In the genomic region with DNA sequence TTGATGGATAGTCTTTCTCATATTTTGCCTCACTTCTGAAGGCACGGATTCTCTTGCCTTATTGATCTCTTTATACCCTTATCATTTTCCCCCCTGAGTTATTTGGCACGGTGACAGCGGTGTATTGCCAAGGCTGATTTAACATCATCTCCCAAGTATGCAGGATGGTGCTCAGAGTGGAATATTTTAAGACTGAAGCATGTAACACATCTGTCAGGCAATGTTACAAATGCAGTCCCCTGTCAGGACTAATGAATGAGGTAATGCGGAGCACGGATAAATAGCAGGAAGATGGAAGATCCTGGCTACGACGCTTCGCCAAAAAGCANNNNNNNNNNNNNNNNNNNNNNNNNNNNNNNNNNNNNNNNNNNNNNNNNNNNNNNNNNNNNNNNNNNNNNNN, we compare ENCODE assay signal across 16 mouse cellular contexts.
DNase-seq lines count a peak whose midpoint lies in the region; ATAC-seq and TF ChIP-seq lines count a peak whose summit lies in the region.
"Had no signal": no experiment of that assay in that cellular context is flagged by ENCODE, and none has a peak within 500 bp of the region (broad histone marks: within the 10 kb centered on the region; RNA-seq: fewer than 3 reads in every experiment).

No protein-coding gene starts in this region.

- no peak overlapping the region for H3K27ac ChIP-seq in forebrain, embryonic 16.5 days (ENCODE audit: low read length)
- H3K27ac ChIP-seq in forebrain, embryonic 11.5 days (ENCODE audit: low read depth, low read length): no peak overlapping the region
- H3K27ac ChIP-seq in limb, embryonic 14.5 days (replicated peaks; ENCODE audit: low read depth, low read length): no peak overlapping the region
- H3K27ac ChIP-seq in limb, embryonic 10.5 days: no peak overlapping the region
- peak overlapping the region; percentile 74 for H3K27ac ChIP-seq in embryonic facial prominence, embryonic 15.5 days (replicated peaks)
- H3K27ac ChIP-seq: liver, embryonic 13.5 days had no signal

- H3K9ac ChIP-seq in forebrain, embryonic 16.5 days (replicated peaks; ENCODE audit: low read depth, low read length): no peak overlapping the region
- H3K9ac ChIP-seq in forebrain, embryonic 11.5 days (ENCODE audit: low read length): no peak overlapping the region
- no peak overlapping the region for H3K9ac ChIP-seq in limb, embryonic 14.5 days (ENCODE audit: low read depth, low read length, severe bottlenecking)
- no peak overlapping the region for H3K9ac ChIP-seq in embryonic facial prominence, embryonic 15.5 days
- H3K9ac ChIP-seq: liver, embryonic 13.5 days had no signal

- peaks cover 5% of the 10 kb centered on the region; the same call in 1 of the 2 replicates for H3K4me1 ChIP-seq in forebrain, embryonic 16.5 days (replicated peaks; ENCODE audit: control insufficient read depth, insufficient read depth, low read length)
- no peaks in the 10 kb centered on the region for H3K4me1 ChIP-seq in forebrain, embryonic 11.5 days (replicated peaks; ENCODE audit: control insufficient read depth, insufficient read depth, low read length)
- peaks cover 16% of the 10 kb centered on the region for H3K4me1 ChIP-seq in limb, embryonic 14.5 days (ENCODE audit: control insufficient read depth, insufficient read depth, low read length)
- H3K4me1 ChIP-seq in limb, embryonic 10.5 days: peaks cover 18% of the 10 kb centered on the region
- H3K4me1 ChIP-seq in embryonic facial prominence, embryonic 15.5 days: peaks cover 33% of the 10 kb centered on the region
- H3K4me1 ChIP-seq: liver, embryonic 13.5 days had no signal

- no peak for DNase-seq in forebrain, embryonic 11.5 days (ENCODE audit: low spot score)
- DNase-seq in limb, embryonic 14.5 days (ENCODE audit: low spot score): peak; percentile 52
- no peak for DNase-seq in limb, embryonic 10.5 days (ENCODE audit: low spot score)
- DNase-seq in retina, embryonic 14.5 days (ENCODE audit: low spot score): peak; percentile 36
- no peak for DNase-seq in layer of hippocampus, adult 9-11 months
- no peak for DNase-seq in urinary bladder, postnatal 10 days (ENCODE audit: low spot score)
- DNase-seq: adrenal gland, adult 8-10 months; gastrocnemius, postnatal 14 days; kidney, postnatal 4 days; liver, embryonic 13.5 days; lung, postnatal 36 days; thymus, postnatal 14 days had no signal

- no peak overlapping the region for H3K4me2 ChIP-seq in forebrain, embryonic 16.5 days (ENCODE audit: low read length)
- H3K4me2 ChIP-seq in forebrain, embryonic 11.5 days (ENCODE audit: low read depth, low read length, severe bottlenecking): no peak overlapping the region
- H3K4me2 ChIP-seq in limb, embryonic 14.5 days (replicated peaks; ENCODE audit: low read depth, low read length, severe bottlenecking): no peak overlapping the region
- no peak overlapping the region for H3K4me2 ChIP-seq in embryonic facial prominence, embryonic 15.5 days (replicated peaks)
- H3K4me2 ChIP-seq: liver, embryonic 13.5 days had no signal

- ATAC-seq in forebrain, embryonic 16.5 days: 0 out of 2 replicates have a peak, but pooled peaks have one; percentile 43
- ATAC-seq in forebrain, embryonic 11.5 days (replicated peaks; ENCODE audit: low FRiP score): no peak
- 0 out of 2 replicates have a peak, but pooled peaks have one; percentile 65 for ATAC-seq in limb, embryonic 14.5 days (ENCODE audit: low FRiP score, low read depth)
- ATAC-seq in embryonic facial prominence, embryonic 15.5 days (ENCODE audit: insufficient number of reproducible peaks, low FRiP score, low TSS enrichment, low read depth): no peak
- ATAC-seq: CD4-positive, CD25-positive, alpha-beta regulatory T cell, adult 4 months; inflammation-experienced regulatory T-cells, adult 6 months had no signal

- H3K4me3 ChIP-seq in forebrain, embryonic 16.5 days (replicated peaks; ENCODE audit: low read length): no peak overlapping the region
- no peak overlapping the region for H3K4me3 ChIP-seq in forebrain, embryonic 11.5 days (ENCODE audit: low read depth, low read length)
- H3K4me3 ChIP-seq in limb, embryonic 14.5 days (replicated peaks; ENCODE audit: low read length): no peak overlapping the region
- H3K4me3 ChIP-seq in limb, embryonic 10.5 days: no peak overlapping the region
- H3K4me3 ChIP-seq in embryonic facial prominence, embryonic 15.5 days (replicated peaks): no peak overlapping the region
- H3K4me3 ChIP-seq: liver, embryonic 13.5 days had no signal

- WGBS in forebrain, embryonic 16.5 days: 33% methylated on average over 8 of the region's 8 CpGs
- WGBS in forebrain, embryonic 11.5 days: 73% methylated on average over 8 of the region's 8 CpGs
- WGBS in limb, embryonic 14.5 days: 60% methylated on average over 8 of the region's 8 CpGs
- WGBS in limb, embryonic 10.5 days: 81% methylated on average over 8 of the region's 8 CpGs
- 34% methylated on average over 8 of the region's 8 CpGs for WGBS in embryonic facial prominence, embryonic 15.5 days

- H3K27me3 ChIP-seq in forebrain, embryonic 16.5 days (replicated peaks; ENCODE audit: control insufficient read depth, insufficient read depth, low read length): no peaks in the 10 kb centered on the region
- H3K27me3 ChIP-seq in forebrain, embryonic 11.5 days (ENCODE audit: control insufficient read depth, insufficient read depth, low read length): no peaks in the 10 kb centered on the region
- no peaks in the 10 kb centered on the region for H3K27me3 ChIP-seq in limb, embryonic 14.5 days (ENCODE audit: control insufficient read depth, insufficient read depth, low read length)
- no peaks in the 10 kb centered on the region for H3K27me3 ChIP-seq in limb, embryonic 10.5 days (ENCODE audit: low read depth, poor library complexity, severe bottlenecking)
- no peaks in the 10 kb centered on the region for H3K27me3 ChIP-seq in embryonic facial prominence, embryonic 15.5 days
- H3K27me3 ChIP-seq: liver, embryonic 13.5 days had no signal

- no peaks in the 10 kb centered on the region for H3K9me3 ChIP-seq in forebrain, embryonic 16.5 days (ENCODE audit: control insufficient read depth, low read length)
- H3K9me3 ChIP-seq in forebrain, embryonic 11.5 days (ENCODE audit: control insufficient read depth, low read length): no peaks in the 10 kb centered on the region
- no peaks in the 10 kb centered on the region for H3K9me3 ChIP-seq in limb, embryonic 14.5 days (ENCODE audit: control insufficient read depth, low read length)
- no peaks in the 10 kb centered on the region for H3K9me3 ChIP-seq in limb, embryonic 10.5 days (replicated peaks)
- no peaks in the 10 kb centered on the region for H3K9me3 ChIP-seq in embryonic facial prominence, embryonic 15.5 days (replicated peaks)
- H3K9me3 ChIP-seq: liver, embryonic 13.5 days had no signal

- no peak for TF ChIP-seq POLR2A in limb, embryonic 14.5 days (IDR thresholded peaks at IDR 0.05; ENCODE audit: borderline replicate concordance, extremely low read depth, insufficient read depth, insufficient read length)

- no peaks in the 10 kb centered on the region for H3K36me3 ChIP-seq in forebrain, embryonic 16.5 days (ENCODE audit: control insufficient read depth, insufficient read depth)
- H3K36me3 ChIP-seq in forebrain, embryonic 11.5 days (ENCODE audit: control insufficient read depth, insufficient read depth, low read length): no peaks in the 10 kb centered on the region
- H3K36me3 ChIP-seq in limb, embryonic 14.5 days (ENCODE audit: control insufficient read depth, insufficient read depth, low read length): no peaks in the 10 kb centered on the region
- H3K36me3 ChIP-seq in limb, embryonic 10.5 days: peaks cover 8% of the 10 kb centered on the region; the same call in 1 of the 2 replicates
- no peaks in the 10 kb centered on the region for H3K36me3 ChIP-seq in embryonic facial prominence, embryonic 15.5 days
- H3K36me3 ChIP-seq: liver, embryonic 13.5 days had no signal

Comparison
In these comparisons a context has a peak if more than half of its experiments do, and no peak if none do; other contexts are left out.
1. ATAC-seq: peak in forebrain, embryonic 16.5 days (single experiment) and limb, embryonic 14.5 days (single experiment); none in forebrain, embryonic 11.5 days (single experiment) and embryonic facial prominence, embryonic 15.5 days (single experiment).
2. DNase-seq: peak in limb, embryonic 14.5 days (single experiment) and retina, embryonic 14.5 days (single experiment); none in forebrain, embryonic 11.5 days (single experiment), limb, embryonic 10.5 days (single experiment), layer of hippocampus, adult 9-11 months (single experiment) and urinary bladder, postnatal 10 days (single experiment).